Mouse (Mus musculus): ENCODE results near the gene Hyal3. TPM values are rescaled to one million over a fixed set of nuclear protein-coding genes. Genes with fewer than 3 reads are reported as not detected.

Hyal3 gene
- polyA plus RNA-seq, 1 experiment from 2014 or later: 1.1 TPM

DNA sequence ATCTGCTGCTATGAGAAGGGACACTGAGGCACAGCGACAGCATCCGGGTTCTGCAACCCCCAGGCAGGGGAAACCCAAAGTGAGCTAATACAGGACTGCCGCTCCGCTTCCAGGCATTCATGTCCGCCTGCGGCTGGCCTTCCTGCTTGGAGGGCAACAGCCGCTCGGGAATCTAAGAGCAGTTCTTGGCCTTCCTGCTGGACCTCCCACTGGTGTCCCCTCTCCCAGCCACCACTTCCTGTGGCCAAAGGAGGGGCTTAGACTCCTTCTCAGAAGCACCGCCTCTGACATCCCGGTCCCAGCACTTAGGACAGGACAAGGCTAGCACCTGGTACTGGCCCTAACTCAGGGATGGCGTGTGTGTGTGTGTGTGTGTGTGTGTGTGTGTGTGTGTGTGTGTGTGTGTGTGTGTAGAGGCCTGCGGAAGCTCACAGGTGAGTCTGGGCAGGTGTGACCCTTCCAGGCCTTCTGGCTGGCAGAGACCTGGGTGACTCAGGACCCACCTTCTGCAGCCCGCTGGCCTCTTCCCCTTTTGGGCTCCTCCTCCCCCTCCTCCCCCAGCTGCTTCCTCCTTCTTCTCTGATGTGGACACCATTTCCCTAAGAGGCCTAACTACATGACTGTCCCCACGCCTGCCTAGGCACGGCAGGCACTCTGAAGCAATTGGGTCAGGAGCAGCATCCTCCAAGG, 48.2 kb downstream of the Hyal3 start:
- Histone ChIP-seq H3K27me3 (replicated peaks) (no peaks in the 10 kb centered on the region), H3K36me3 (0 out of 2 replicates have a peak, but pooled peaks cover 9% of the 10 kb centered on the region), H3K9ac (no peak overlapping the region), H3K4me2 (peak overlapping the region; percentile 31), H3K4me3 (replicated peaks) (0 out of 2 replicates have a peak overlapping the region, but pooled peaks have one; percentile 8), H3K4me1 (peaks cover 85% of the 10 kb centered on the region), H3K27ac (peak overlapping the region; percentile 69), H3K9me3 (no peaks in the 10 kb centered on the region)
- WGBS: 43% methylated on average over 14 of the region's 15 CpGs
- ATAC-seq (ENCODE audit: insufficient read depth, low FRiP score, low read depth): no peak

DNA sequence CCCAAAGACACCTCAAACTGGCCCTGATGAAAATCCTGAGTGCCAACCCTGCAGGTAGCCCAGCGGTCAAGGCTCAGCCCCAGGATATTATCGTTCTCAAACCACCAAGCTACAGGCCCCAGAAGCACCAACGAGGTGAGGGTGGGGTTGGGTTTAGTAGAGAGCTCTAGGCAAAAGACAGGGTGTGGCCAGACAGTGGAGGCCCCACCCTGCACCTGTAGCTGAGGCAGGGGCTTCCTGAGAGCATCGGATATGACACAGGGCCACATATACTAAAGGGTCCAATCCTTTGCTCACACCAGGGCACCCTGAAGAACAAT, 48.8 kb downstream of the Hyal3 start:
- H3K4me2 ChIP-seq: peak overlapping the region; percentile 31; the same call in 1 of the 2 replicates
- H3K4me3 ChIP-seq (replicated peaks): 0 out of 2 replicates have a peak overlapping the region, but pooled peaks have one; percentile 8
- 34% methylated on average over 4 of the region's 4 CpGs for WGBS

DNA sequence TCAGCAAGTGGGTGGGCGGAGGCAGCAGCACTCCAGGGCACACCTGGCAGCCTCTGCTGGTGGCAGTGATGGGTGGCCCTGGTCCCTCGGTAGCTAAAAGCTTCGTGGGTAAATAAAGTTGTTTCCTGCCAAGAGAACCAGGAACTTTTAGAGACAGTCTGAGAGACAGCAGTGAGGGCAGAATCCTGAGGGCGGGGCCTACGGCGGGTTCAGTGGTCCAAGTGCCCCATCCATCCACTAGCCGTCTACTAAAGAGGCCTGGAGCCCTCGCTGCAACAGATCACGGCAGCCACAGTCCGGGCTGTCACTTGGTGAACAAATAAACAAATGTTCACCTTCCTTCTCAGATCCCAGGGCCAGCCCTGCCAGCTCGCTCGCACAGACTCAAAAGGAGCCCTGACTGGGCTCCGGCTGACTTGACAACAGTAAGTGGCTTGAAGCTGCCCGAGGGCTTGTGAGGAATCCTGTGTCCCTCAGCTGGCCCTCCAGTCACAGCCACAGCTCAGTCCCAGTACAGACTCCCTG, 49.3 kb downstream of the Hyal3 start:
- 26% methylated on average over 14 of the region's 14 CpGs for WGBS
- peak overlapping the region; percentile 69 for H3K27ac ChIP-seq
- no peak for ATAC-seq (ENCODE audit: insufficient read depth, low FRiP score, low read depth)
- no peaks in the 10 kb centered on the region for H3K27me3 ChIP-seq (replicated peaks)
- H3K36me3 ChIP-seq: 0 out of 2 replicates have a peak, but pooled peaks cover 9% of the 10 kb centered on the region
- no peaks in the 10 kb centered on the region for H3K9me3 ChIP-seq
- H3K4me1 ChIP-seq: peaks cover 77% of the 10 kb centered on the region
- no peak overlapping the region for H3K9ac ChIP-seq
- no peak overlapping the region for H3K4me3 ChIP-seq (replicated peaks)
- H3K4me2 ChIP-seq: peak overlapping the region; percentile 11

More for the DNA sequence above, 48.8 kb downstream of the Hyal3 start:
- no peak for ATAC-seq (ENCODE audit: insufficient read depth, low FRiP score, low read depth)
- Histone ChIP-seq H3K27ac (peak overlapping the region; percentile 69), H3K9me3 (no peaks in the 10 kb centered on the region), H3K27me3 (replicated peaks) (no peaks in the 10 kb centered on the region), H3K4me1 (peaks cover 83% of the 10 kb centered on the region), H3K36me3 (0 out of 2 replicates have a peak, but pooled peaks cover 9% of the 10 kb centered on the region), H3K9ac (no peak overlapping the region)

DNA sequence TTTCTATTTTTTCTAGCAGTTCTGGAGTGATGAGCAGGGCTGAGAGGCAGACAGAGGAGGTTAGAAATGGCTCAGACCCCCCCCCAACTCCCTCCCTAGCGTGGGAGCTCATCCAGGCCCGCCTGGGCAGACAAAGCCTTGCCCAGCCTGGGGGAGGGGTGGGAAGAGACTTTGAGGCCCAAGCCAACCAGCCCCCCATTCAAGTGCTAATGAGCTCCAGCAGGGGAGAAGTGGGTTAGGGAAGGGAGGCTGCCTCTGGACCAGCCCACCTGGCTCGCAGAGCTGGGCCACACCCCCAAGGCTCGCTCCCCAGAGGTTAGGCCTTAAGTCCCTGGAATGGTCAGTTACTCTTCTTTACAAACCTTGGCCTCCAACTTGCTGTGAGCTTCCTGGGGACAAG, 50.0 kb downstream of the Hyal3 start:
- Histone ChIP-seq H3K27ac (peak overlapping the region; percentile 69), H3K36me3 (0 out of 2 replicates have a peak, but pooled peaks cover 4% of the 10 kb centered on the region), H3K4me3 (replicated peaks) (no peak overlapping the region), H3K9me3 (no peaks in the 10 kb centered on the region), H3K4me1 (peaks cover 72% of the 10 kb centered on the region), H3K4me2 (peak overlapping the region; percentile 11), H3K9ac (0 out of 2 replicates have a peak overlapping the region, but pooled peaks have one; percentile 25), H3K27me3 (replicated peaks) (no peaks in the 10 kb centered on the region)
- ATAC-seq (ENCODE audit: insufficient read depth, low FRiP score, low read depth): no peak
- 8% methylated on average over 4 of the region's 4 CpGs for WGBS

DNA sequence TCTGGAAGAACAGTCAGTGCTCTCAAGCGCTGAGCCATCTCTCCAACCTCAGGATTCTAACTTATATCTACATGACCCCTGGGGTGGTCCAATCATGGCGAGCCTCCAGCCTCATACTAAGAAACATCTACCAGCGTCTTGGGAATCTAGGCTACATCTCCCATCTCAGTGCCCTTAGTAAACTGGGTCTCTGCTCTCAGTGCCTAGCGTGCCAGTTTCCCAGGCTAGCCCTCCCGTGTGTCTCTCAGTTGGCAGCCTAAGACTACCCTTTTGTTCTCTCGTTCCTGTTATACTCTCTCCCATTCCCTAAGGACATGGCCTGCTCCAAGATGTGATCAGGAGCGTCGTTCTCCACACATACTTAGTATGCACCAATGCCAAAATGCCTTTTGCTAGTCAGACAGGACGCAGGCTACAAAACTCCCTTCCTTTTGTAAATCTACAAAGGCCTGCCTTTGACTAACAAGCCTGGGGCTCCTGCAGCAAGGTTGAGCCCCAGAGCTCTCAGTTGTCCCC, 50.8 kb downstream of the Hyal3 start:
- 72% methylated on average over 9 of the region's 9 CpGs for WGBS
- peaks cover 75% of the 10 kb centered on the region for H3K4me1 ChIP-seq
- H3K27ac ChIP-seq: peak overlapping the region; percentile 69; the same call in 1 of the 2 replicates
- no peaks in the 10 kb centered on the region for H3K27me3 ChIP-seq (replicated peaks)
- peak overlapping the region; percentile 96; the same call in 1 of the 2 replicates for H3K4me2 ChIP-seq
- H3K4me3 ChIP-seq (replicated peaks): no peak overlapping the region
- no peak overlapping the region for H3K9ac ChIP-seq
- H3K9me3 ChIP-seq: no peaks in the 10 kb centered on the region
- ATAC-seq (ENCODE audit: insufficient read depth, low FRiP score, low read depth): no peak
- 0 out of 2 replicates have a peak, but pooled peaks cover 3% of the 10 kb centered on the region for H3K36me3 ChIP-seq

DNA sequence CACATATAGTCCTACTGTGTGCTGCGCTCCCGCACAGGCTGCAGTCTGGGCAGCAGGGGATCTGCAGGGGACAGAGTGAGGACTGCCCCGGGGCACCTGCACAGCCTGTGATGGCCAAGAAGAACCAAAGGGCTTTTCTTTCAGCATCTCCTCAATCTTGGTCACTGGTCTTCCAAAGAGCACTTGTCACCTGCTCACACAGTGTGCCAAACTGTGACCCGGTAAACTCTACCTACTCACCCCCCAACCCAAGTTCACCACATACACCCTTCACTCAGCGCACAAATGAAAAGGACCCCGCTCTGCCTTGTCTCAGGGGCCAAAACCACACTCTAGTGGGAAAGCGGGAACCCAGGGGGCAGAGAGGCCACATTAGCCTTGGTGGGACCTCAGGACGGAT, 51.2 kb downstream of the Hyal3 start:
- 0 out of 2 replicates have a peak, but pooled peaks cover 3% of the 10 kb centered on the region for H3K36me3 ChIP-seq
- H3K27ac ChIP-seq: peak overlapping the region; percentile 69; the same call in 1 of the 2 replicates
- WGBS: 89% methylated on average over 8 of the region's 8 CpGs
- peak overlapping the region; percentile 86; the same call in 1 of the 2 replicates for H3K4me3 ChIP-seq (replicated peaks)
- H3K4me2 ChIP-seq: peak overlapping the region; percentile 96; the same call in 1 of the 2 replicates
- ATAC-seq (ENCODE audit: insufficient read depth, low FRiP score, low read depth): no peak
- H3K9me3 ChIP-seq: no peaks in the 10 kb centered on the region
- no peak overlapping the region for H3K9ac ChIP-seq
- peaks cover 70% of the 10 kb centered on the region for H3K4me1 ChIP-seq
- no peaks in the 10 kb centered on the region for H3K27me3 ChIP-seq (replicated peaks)

DNA sequence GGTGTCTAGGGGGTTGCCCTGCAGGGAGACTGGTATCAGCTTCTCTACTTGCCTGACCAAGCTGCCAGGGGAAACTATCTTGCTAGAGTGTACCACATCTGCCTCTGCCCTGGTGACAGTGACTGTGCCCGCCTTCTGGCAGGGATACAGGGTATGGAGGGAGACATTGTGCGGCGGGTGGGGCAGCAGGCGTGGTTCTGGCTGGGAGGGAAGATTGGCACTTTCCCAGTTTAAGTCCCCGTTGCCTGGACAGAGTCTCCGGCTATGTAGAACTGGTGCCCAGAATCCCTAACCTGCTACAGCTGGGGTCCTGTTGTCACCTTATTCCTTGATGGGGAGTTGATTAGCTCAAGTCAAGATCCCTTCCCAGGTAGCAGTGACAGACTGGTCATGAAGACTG, 51.9 kb downstream of the Hyal3 start:
- H3K4me1 ChIP-seq: peaks cover 64% of the 10 kb centered on the region
- 0 out of 2 replicates have a peak, but pooled peaks cover 3% of the 10 kb centered on the region for H3K36me3 ChIP-seq
- no peaks in the 10 kb centered on the region for H3K27me3 ChIP-seq (replicated peaks)
- H3K9me3 ChIP-seq: no peaks in the 10 kb centered on the region
- WGBS: 51% methylated on average over 6 of the region's 6 CpGs
- H3K27ac ChIP-seq: peak overlapping the region; percentile 88
- H3K4me3 ChIP-seq (replicated peaks): peak overlapping the region; percentile 86
- H3K4me2 ChIP-seq: peak overlapping the region; percentile 96
- ATAC-seq (ENCODE audit: insufficient read depth, low FRiP score, low read depth): no peak
- H3K9ac ChIP-seq: peak overlapping the region; percentile 97; the same call in 1 of the 2 replicates

DNA sequence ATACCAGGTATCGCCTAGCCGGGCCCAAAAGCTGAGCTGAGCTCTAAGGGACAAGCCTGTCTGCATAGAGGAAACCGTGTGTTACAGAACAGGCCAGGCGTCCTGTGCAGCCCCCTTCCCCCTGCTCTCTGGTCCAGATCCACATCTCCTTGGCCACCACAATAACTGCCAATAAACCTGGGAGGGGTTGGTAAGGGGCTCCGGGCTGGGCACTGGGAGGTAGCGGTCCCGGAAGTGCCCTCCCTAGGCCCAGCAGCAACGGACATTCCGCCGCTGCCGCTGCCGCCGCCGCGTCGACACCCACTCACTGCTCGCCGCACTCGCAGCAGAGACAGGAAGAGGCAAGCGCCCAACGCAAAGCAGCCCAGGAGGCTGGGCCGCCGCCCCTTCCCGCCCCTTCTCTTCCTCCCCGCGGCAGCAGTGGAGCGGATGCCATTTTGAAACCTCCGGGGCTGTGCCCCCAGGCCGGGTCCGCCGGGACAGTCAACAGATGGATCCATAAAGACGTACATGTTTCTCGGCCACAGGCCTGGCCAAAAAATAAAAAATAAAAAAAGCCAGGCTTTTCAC, 52.6 kb downstream of the Hyal3 start:
- 2% methylated on average over 33 of the region's 33 CpGs for WGBS
- Histone ChIP-seq H3K36me3 (0 out of 2 replicates have a peak, but pooled peaks cover 3% of the 10 kb centered on the region), H3K9me3 (no peaks in the 10 kb centered on the region), H3K27ac (peak overlapping the region; percentile 88), H3K27me3 (replicated peaks) (no peaks in the 10 kb centered on the region), H3K4me2 (peak overlapping the region; percentile 96), H3K9ac (peak overlapping the region; percentile 97), H3K4me1 (peaks cover 57% of the 10 kb centered on the region), H3K4me3 (replicated peaks) (peak overlapping the region; percentile 86)
- ATAC-seq (ENCODE audit: insufficient read depth, low FRiP score, low read depth): peak; percentile 28; the same call in 1 of the 2 replicates

DNA sequence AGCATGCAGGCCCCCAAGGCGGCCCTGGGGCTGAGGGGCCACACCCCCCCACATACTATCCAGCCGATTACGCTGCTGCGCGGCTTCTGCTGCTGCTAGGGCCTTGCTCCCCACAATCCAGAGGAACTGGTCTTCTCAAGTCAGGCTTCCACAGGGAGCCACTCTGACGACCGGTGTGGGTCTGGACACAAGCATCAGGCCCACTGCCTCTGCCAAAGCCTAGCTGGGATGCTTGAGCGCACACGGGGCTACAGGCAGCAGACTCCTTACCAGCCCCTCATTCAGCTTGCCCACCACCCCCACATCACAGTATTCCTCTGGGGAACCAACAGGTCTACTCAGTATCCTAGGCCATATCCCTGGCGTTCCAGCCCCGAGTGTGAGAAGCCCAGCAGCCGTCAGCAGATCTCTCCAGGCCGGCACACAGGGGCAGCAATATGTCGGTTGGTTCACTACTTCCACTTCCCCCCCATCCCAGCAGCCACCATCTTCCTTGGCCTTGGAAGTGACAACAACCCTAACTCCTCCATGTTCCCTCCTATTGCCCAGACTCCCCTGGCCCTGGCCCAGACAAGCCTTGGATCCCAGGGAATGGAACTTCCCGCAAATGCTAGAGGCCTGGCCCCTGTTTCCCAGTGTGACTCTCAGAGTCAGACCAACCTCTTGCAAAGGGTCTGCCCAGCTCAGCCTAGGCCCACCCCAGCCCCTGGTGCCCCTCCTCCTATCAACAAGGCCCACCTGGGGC, 53.2 kb downstream of the Hyal3 start:
- Histone ChIP-seq H3K27ac (peak overlapping the region; percentile 88), H3K4me3 (replicated peaks) (peak overlapping the region; percentile 86), H3K4me2 (peak overlapping the region; percentile 96), H3K36me3 (0 out of 2 replicates have a peak, but pooled peaks cover 3% of the 10 kb centered on the region), H3K9ac (peak overlapping the region; percentile 97), H3K9me3 (no peaks in the 10 kb centered on the region), H3K27me3 (replicated peaks) (no peaks in the 10 kb centered on the region), H3K4me1 (peaks cover 50% of the 10 kb centered on the region)
- ATAC-seq (ENCODE audit: insufficient read depth, low FRiP score, low read depth): no peak
- WGBS: under 1% methylated on average over 15 of the region's 15 CpGs

DNA sequence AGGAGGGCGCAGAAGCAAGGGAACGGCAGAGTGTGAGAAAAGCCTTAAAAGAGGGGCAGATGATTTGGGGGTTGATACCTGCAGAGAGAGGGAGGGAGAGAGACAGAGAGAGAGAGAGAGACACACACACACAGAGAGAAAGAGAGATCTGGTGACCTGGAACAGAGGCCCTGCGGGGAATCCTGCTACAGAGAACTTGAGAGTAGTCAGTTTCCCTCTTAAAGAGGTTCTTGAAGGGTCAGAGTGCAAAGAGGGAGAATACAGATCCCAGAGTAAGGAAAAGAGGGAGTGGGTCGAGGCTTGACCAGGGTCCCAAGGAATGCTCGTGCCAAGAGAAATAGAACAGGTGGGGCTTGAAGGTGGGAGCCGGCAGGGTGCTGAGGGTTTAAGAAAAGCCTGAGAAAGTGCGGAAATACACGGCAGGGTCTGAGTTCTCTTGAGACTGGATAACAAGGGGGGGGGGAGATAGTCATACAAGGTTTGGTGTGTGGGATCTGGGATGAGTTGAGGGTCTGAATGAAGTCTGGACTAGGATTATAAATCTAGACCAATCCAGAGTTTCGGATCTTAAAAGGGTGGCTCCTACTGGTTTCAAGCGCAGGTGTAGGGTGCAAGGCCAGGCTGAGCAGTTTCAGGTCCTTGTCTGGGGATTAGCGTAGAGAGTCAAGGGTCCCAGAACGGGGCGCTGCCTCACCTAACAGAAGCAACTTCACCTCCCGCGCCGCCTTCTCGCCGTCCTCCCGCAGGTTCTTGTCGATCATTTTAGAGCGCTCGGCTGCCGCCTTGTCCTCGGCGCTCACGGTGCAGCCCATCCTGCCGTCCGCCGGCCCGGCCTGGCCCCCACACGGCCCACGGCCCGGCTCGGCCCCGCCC, 54.0 kb downstream of the Hyal3 start:
- 0 out of 2 replicates have a peak, but pooled peaks cover 3% of the 10 kb centered on the region for H3K36me3 ChIP-seq
- no peaks in the 10 kb centered on the region for H3K9me3 ChIP-seq
- peak overlapping the region; percentile 86 for H3K4me3 ChIP-seq (replicated peaks)
- WGBS: under 1% methylated on average over 35 of the region's 35 CpGs
- H3K4me1 ChIP-seq: peaks cover 42% of the 10 kb centered on the region
- H3K4me2 ChIP-seq: peak overlapping the region; percentile 96
- H3K9ac ChIP-seq: peak overlapping the region; percentile 97
- ATAC-seq (ENCODE audit: insufficient read depth, low FRiP score, low read depth): no peak
- H3K27ac ChIP-seq: peak overlapping the region; percentile 88
- H3K27me3 ChIP-seq (replicated peaks): no peaks in the 10 kb centered on the region

Measured in stomach, embryonic 15.5 days (tissue).